Mouse (Mus musculus): ENCODE data around the gene Ptchd4. TPM values are rescaled to one million over a fixed set of nuclear protein-coding genes. Genes with fewer than 3 reads are reported as not detected.

Ptchd4 gene
- polyA plus RNA-seq, 1 experiment: 0.04 TPM

DNA sequence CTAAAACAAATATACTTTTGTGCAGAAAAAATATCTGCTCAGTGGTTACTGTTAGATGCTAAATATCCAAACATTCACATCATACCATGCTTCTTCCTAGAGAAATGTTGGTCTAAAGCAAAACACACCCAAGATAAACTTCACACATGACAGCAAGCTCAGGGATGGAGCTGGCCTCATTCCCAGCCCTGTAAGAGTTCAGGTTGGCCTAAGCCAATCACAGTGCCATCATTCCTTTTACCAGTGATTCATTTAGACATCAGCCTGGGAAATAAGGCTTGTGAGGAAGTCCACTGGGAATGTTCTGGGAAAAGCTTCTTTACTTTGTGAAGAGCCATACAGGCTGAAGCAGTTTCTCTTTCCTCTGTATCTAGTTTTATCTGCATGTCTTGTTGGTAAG lies 5.6 kb upstream of the Ptchd4 start:
- H3K27me3 ChIP-seq (ENCODE audit: control insufficient read depth, insufficient read depth, insufficient read length): no peaks in the 10 kb centered on the region
- H3K4me3 ChIP-seq (ENCODE audit: insufficient read depth, poor library complexity, severe bottlenecking): no peak overlapping the region
- no peaks in the 10 kb centered on the region for H3K36me3 ChIP-seq (ENCODE audit: control insufficient read depth, insufficient read depth)
- H3K79me3 ChIP-seq (ENCODE audit: low read depth): no peaks in the 10 kb centered on the region
- no peaks in the 10 kb centered on the region for H3K79me2 ChIP-seq (ENCODE audit: control insufficient read depth, insufficient read depth)
- TF ChIP-seq FOSL1 (IDR thresholded peaks at IDR 0.05; ENCODE audit: insufficient read depth, low read length, poor library complexity, severe bottlenecking) (no peak), USF1 (IDR thresholded peaks at IDR 0.05; ENCODE audit: low read depth) (no peak), CEBPB (IDR thresholded peaks at IDR 0.05; ENCODE audit: low read depth) (no peak), MYOD1 (IDR thresholded peaks at IDR 0.05; ENCODE audit: control insufficient read depth, insufficient read length, low read depth) (no peak), MYOG (IDR thresholded peaks at IDR 0.05; ENCODE audit: control insufficient read depth, extremely low read depth, insufficient read length) (no peak), CTCF (IDR thresholded peaks at IDR 0.05; ENCODE audit: control insufficient read depth, insufficient read depth, insufficient read length) (no peak), MAX (IDR thresholded peaks at IDR 0.05) (no peak)
- H3ac ChIP-seq (ENCODE audit: control insufficient read depth, insufficient read length, low read depth): no peak overlapping the region

DNA sequence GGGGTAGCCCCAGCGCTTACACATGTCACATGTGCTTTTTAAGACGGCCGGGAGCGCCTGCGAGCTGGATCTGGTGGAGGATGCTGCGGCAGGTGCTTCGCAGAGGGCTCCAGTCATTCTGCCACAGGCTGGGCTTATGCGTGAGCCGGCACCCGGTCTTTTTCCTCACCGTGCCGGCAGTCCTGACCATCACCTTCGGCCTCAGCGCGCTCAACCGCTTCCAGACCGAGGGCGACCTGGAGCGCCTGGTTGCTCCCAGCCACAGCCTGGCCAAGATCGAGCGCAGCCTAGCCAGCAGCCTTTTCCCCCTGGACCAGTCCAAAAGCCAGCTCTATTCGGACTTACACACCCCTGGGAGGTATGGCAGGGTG lies 850 bp downstream of the Ptchd4 start:
- H3K27me3 ChIP-seq (ENCODE audit: control insufficient read depth, insufficient read depth, insufficient read length): no peaks in the 10 kb centered on the region
- H3K79me2 ChIP-seq (ENCODE audit: control insufficient read depth, insufficient read depth): no peaks in the 10 kb centered on the region
- no peak overlapping the region for H3ac ChIP-seq (ENCODE audit: control insufficient read depth, insufficient read length, low read depth)
- no peaks in the 10 kb centered on the region for H3K36me3 ChIP-seq (ENCODE audit: control insufficient read depth, insufficient read depth)
- TF ChIP-seq MYOD1 (IDR thresholded peaks at IDR 0.05; ENCODE audit: control insufficient read depth, insufficient read length, low read depth) (no peak), FOSL1 (IDR thresholded peaks at IDR 0.05; ENCODE audit: insufficient read depth, low read length, poor library complexity, severe bottlenecking) (no peak), MAX (IDR thresholded peaks at IDR 0.05) (no peak), CEBPB (IDR thresholded peaks at IDR 0.05; ENCODE audit: low read depth) (no peak), MYOG (IDR thresholded peaks at IDR 0.05; ENCODE audit: control insufficient read depth, extremely low read depth, insufficient read length) (no peak), USF1 (IDR thresholded peaks at IDR 0.05; ENCODE audit: low read depth) (no peak), CTCF (IDR thresholded peaks at IDR 0.05; ENCODE audit: control insufficient read depth, insufficient read depth, insufficient read length) (no peak)
- no peak overlapping the region for H3K4me3 ChIP-seq (ENCODE audit: insufficient read depth, poor library complexity, severe bottlenecking)
- no peaks in the 10 kb centered on the region for H3K79me3 ChIP-seq (ENCODE audit: low read depth)

DNA sequence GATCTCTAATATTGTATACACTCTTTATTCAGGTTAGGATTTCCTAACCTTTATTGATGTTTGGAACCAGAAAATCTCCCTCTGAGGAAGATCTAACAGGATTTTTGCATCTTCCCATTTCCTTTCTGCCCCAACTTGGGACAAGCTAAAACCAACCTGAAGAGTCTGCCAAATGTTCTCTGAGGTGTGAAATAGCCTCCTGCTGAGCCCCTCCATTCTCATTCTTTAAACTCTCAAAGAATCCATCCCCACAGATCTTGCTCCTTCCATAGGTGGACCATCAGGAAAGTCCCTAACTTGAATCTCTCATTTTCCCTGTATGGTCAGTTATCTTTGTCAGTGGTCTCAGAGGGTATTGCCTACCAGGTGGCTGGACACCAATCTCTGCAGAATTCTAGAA lies 20.0 kb downstream of the Ptchd4 start:
- no peak overlapping the region for H3K4me3 ChIP-seq (ENCODE audit: insufficient read depth, poor library complexity, severe bottlenecking)
- no peak for TF ChIP-seq MAX (IDR thresholded peaks at IDR 0.05)
- TF ChIP-seq USF1 (IDR thresholded peaks at IDR 0.05; ENCODE audit: low read depth): no peak
- TF ChIP-seq MYOG (IDR thresholded peaks at IDR 0.05; ENCODE audit: control insufficient read depth, extremely low read depth, insufficient read length): no peak
- TF ChIP-seq MYOD1 (IDR thresholded peaks at IDR 0.05; ENCODE audit: control insufficient read depth, insufficient read length, low read depth): no peak
- no peak for TF ChIP-seq CEBPB (IDR thresholded peaks at IDR 0.05; ENCODE audit: low read depth)
- no peak for TF ChIP-seq CTCF (IDR thresholded peaks at IDR 0.05; ENCODE audit: control insufficient read depth, insufficient read depth, insufficient read length)
- TF ChIP-seq FOSL1 (IDR thresholded peaks at IDR 0.05; ENCODE audit: insufficient read depth, low read length, poor library complexity, severe bottlenecking): no peak
- H3K79me2 ChIP-seq (ENCODE audit: control insufficient read depth, insufficient read depth): no peaks in the 10 kb centered on the region
- no peak overlapping the region for H3ac ChIP-seq (ENCODE audit: control insufficient read depth, insufficient read length, low read depth)
- no peaks in the 10 kb centered on the region for H3K27me3 ChIP-seq (ENCODE audit: control insufficient read depth, insufficient read depth, insufficient read length)
- no peaks in the 10 kb centered on the region for H3K36me3 ChIP-seq (ENCODE audit: control insufficient read depth, insufficient read depth)
- no peaks in the 10 kb centered on the region for H3K79me3 ChIP-seq (ENCODE audit: low read depth)

- TF ChIP-seq USF1 (IDR thresholded peaks at IDR 0.05; ENCODE audit: low read depth): no peak
- no peak for TF ChIP-seq MYOD1 (IDR thresholded peaks at IDR 0.05; ENCODE audit: control insufficient read depth, insufficient read length, low read depth)
- TF ChIP-seq CTCF (IDR thresholded peaks at IDR 0.05; ENCODE audit: control insufficient read depth, insufficient read depth, insufficient read length): no peak
- TF ChIP-seq MAX (IDR thresholded peaks at IDR 0.05): no peak
- TF ChIP-seq CEBPB (IDR thresholded peaks at IDR 0.05; ENCODE audit: low read depth): no peak
- TF ChIP-seq FOSL1 (IDR thresholded peaks at IDR 0.05; ENCODE audit: insufficient read depth, low read length, poor library complexity, severe bottlenecking): no peak
- TF ChIP-seq MYOG (IDR thresholded peaks at IDR 0.05; ENCODE audit: control insufficient read depth, extremely low read depth, insufficient read length): no peak
- no peaks in the 10 kb centered on the region for H3K27me3 ChIP-seq (ENCODE audit: control insufficient read depth, insufficient read depth, insufficient read length)
- no peak overlapping the region for H3K4me3 ChIP-seq (ENCODE audit: insufficient read depth, poor library complexity, severe bottlenecking)
- H3ac ChIP-seq (ENCODE audit: control insufficient read depth, insufficient read length, low read depth): no peak overlapping the region
- H3K79me3 ChIP-seq (ENCODE audit: low read depth): no peaks in the 10 kb centered on the region
- H3K79me2 ChIP-seq (ENCODE audit: control insufficient read depth, insufficient read depth): no peaks in the 10 kb centered on the region
- no peaks in the 10 kb centered on the region for H3K36me3 ChIP-seq (ENCODE audit: control insufficient read depth, insufficient read depth)
These were observed 20.8 kb downstream of the Ptchd4 start for GRCm38 (mm10) chr17:42336571-42336970.

DNA sequence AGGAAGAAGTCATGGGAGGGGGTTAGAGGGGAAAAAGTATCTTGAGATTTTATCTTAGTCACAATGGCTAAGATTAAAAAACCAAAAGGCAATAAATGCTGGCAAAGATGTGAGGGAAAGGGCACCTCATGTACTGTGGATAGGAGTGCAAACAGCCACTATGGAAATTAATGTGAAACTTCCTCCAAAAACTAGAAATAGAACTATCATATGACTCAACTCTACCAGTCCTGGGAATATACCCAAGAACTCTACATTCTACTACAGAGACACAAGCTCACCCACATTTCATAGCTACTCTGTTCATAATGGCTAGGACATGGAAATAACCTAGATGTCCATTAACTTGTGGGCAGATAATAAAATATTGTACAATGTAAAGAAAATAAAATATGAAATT lies 30.3 kb downstream of the Ptchd4 start:
- no peaks in the 10 kb centered on the region for H3K79me3 ChIP-seq (ENCODE audit: low read depth)
- H3ac ChIP-seq (ENCODE audit: control insufficient read depth, insufficient read length, low read depth): no peak overlapping the region
- H3K4me3 ChIP-seq (ENCODE audit: insufficient read depth, poor library complexity, severe bottlenecking): no peak overlapping the region
- no peak for TF ChIP-seq CEBPB (IDR thresholded peaks at IDR 0.05; ENCODE audit: low read depth)
- no peak for TF ChIP-seq MYOG (IDR thresholded peaks at IDR 0.05; ENCODE audit: control insufficient read depth, extremely low read depth, insufficient read length)
- TF ChIP-seq MAX (IDR thresholded peaks at IDR 0.05): no peak
- TF ChIP-seq CTCF (IDR thresholded peaks at IDR 0.05; ENCODE audit: control insufficient read depth, insufficient read depth, insufficient read length): no peak
- no peak for TF ChIP-seq MYOD1 (IDR thresholded peaks at IDR 0.05; ENCODE audit: control insufficient read depth, insufficient read length, low read depth)
- no peaks in the 10 kb centered on the region for H3K79me2 ChIP-seq (ENCODE audit: control insufficient read depth, insufficient read depth)
- H3K27me3 ChIP-seq (ENCODE audit: control insufficient read depth, insufficient read depth, insufficient read length): no peaks in the 10 kb centered on the region
- H3K36me3 ChIP-seq (ENCODE audit: control insufficient read depth, insufficient read depth): no peaks in the 10 kb centered on the region

DNA sequence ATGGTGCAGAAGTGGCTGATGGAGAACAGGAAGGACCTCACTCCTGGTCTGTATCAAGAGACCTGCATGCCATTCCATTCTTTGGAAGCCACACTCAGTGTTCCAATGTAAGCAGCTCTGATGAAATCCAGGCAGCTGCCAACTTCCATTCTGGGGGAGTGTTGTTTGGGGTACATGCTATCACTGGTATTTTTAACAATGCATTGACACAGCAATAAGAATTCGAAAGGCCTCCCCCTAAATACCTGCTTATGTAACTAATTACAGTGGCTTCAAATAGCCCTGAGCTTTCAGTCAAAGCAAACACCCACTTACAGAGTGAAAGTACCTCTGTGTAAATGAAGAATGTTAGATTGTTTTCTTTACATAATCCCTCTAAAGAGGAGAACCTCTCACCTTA lies 42.7 kb downstream of the Ptchd4 start:
- Histone ChIP-seq H3K79me2 (ENCODE audit: control insufficient read depth, insufficient read depth) (no peaks in the 10 kb centered on the region), H3K36me3 (ENCODE audit: control insufficient read depth, insufficient read depth) (no peaks in the 10 kb centered on the region), H3K4me3 (ENCODE audit: insufficient read depth, poor library complexity, severe bottlenecking) (no peak overlapping the region), H3K27me3 (ENCODE audit: control insufficient read depth, insufficient read depth, insufficient read length) (no peaks in the 10 kb centered on the region), H3K79me3 (ENCODE audit: low read depth) (no peaks in the 10 kb centered on the region), H3ac (ENCODE audit: control insufficient read depth, insufficient read length, low read depth) (no peak overlapping the region)
- TF ChIP-seq MYOG (IDR thresholded peaks at IDR 0.05; ENCODE audit: control insufficient read depth, extremely low read depth, insufficient read length) (no peak), MYOD1 (IDR thresholded peaks at IDR 0.05; ENCODE audit: control insufficient read depth, insufficient read length, low read depth) (no peak), CTCF (IDR thresholded peaks at IDR 0.05; ENCODE audit: control insufficient read depth, insufficient read depth, insufficient read length) (no peak), CEBPB (IDR thresholded peaks at IDR 0.05; ENCODE audit: low read depth) (no peak), MAX (IDR thresholded peaks at IDR 0.05) (no peak), FOSL1 (IDR thresholded peaks at IDR 0.05; ENCODE audit: insufficient read depth, low read length, poor library complexity, severe bottlenecking) (no peak), USF1 (IDR thresholded peaks at IDR 0.05; ENCODE audit: low read depth) (no peak)
